Mouse (Mus musculus): ENCODE measurements around the gene Pam16.

DNA sequence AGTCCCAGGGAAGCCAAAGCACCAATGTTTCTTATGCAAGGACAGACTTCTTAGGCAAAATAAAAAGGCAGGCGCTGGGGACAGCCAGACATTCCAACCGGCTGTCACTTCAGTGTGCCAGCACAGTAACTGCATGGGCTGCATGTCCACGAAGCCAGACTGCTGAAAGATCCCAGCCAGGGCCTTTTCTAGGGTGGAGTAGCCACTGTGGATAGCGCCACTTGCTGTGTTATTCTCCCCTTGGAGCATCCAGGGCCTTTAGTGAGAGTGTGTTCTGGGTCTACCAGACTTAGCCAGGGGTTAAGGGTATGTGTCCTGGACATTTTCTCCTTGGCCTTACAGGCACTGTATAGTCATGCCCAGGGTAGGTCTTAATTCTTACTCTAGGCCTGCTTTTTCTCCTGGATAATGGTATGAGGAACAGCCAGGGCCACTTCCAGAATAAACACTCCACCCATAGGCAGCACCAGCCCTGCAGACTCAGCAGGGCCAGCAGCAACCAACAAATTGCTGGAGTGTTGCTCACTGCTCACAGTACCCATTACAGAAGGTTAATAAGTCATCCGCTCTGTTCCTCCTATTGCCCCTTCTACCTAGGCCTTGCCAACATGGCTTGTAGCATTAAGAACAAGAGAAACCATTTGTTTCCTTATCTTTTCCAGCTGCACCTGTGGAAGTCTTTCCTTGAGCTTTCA is 37.1 kb downstream of the Pam16 start:
- TF ChIP-seq CTCF (IDR thresholded peaks at IDR 0.05; ENCODE audit: borderline replicate concordance, control insufficient read depth, extremely low read depth, insufficient read depth, low read length, poor library complexity) (no peak), POLR2A (IDR thresholded peaks at IDR 0.05; ENCODE audit: control insufficient read depth, extremely low read depth, insufficient read depth, low read length, poor library complexity) (no peak)

Measured in thymus, adult 2 months (tissue).